Mouse (Mus musculus): ENCODE measurements around the gene 1500011B03Rik.
"Not testable (repeated sequence)": the region's sequence is repeated elsewhere in the genome, so short reads cannot be mapped to it uniquely, and the experiment has no call there.

1500011B03Rik gene

GRCm38 (mm10) chr5:114822796-114823688 lies at the start of gene 1500011B03Rik:
TSS of gene 1500011B03Rik (minus strand) at chr5:114823468.
- DNase-seq (ENCODE audit: inconsistent ontology term), result peak; percentile 90

DNA sequence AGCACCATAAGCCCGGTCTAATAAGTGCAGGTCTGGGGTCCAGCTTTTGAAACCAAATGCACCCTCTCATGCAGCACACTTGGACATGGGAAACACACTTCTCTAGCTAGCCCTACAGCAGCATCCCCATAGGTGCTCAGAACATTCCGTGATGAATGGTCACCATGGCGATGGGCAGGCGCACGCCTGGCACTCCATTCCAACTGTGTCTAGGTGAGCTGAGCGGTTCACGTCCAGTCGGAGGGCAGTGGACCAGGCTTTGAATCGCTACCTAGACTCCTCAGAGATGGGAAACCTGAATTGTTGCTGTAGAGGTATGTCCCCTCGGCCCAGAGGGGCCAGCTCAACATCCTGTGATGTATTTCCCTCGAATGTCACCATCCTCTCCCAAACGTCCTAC lies 42.0 kb upstream of the 1500011B03Rik start:
- no peak for DNase-seq (ENCODE audit: inconsistent ontology term)

- no peak for DNase-seq (ENCODE audit: inconsistent ontology term)
These were observed 41.5 kb upstream of the 1500011B03Rik start for GRCm38 (mm10) chr5:114864813-114865212.

- DNase-seq (ENCODE audit: inconsistent ontology term), result no peak
These were observed 38.5 kb upstream of the 1500011B03Rik start for GRCm38 (mm10) chr5:114861730-114862129.

DNA sequence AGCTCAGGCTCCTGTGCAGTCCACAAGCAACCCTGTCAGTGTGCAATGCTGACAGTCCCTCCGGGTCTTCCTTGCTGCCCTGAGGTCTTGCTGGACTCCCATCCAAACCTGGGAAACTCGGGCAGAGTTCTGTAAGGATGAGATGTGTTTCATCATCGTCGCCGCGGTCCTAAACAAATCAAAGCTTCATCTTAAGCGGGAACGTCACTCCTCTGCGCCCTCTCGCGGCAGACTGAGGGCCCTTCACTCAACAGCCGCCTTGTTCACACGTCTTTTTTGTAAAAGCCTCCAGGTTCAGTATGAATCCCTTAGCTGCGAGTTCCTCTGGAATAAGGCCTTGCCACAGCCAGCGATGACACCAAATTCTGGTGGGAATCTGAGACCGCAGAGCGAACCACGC lies 36.0 kb upstream of the 1500011B03Rik start:
- peak; percentile 73 for DNase-seq (ENCODE audit: inconsistent ontology term)

DNA sequence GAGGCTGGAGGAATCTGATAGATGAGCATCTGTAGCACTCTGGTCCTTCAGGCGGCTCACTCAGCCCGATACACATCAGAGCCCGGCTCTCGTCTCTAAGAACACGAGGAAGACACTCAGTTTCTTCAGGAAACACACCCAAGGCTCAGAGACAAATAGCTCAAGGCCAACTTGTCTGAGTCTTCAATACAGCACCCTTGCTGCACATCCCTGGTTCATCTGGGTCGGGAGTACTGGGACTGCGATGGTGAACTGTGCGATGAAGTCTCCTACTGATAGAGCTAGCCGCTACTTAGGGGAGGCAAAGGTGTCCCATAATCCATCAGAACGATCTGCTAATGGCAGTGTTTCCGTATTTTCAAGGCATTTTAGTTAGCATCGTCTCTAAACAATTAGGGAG lies 35.3 kb upstream of the 1500011B03Rik start, which contains the start of gene Gm9936:
TSS of gene Gm9936 (minus strand) at position 101 of the 400 bp plus-strand sequence.
- DNase-seq (ENCODE audit: inconsistent ontology term), result no peak

DNA sequence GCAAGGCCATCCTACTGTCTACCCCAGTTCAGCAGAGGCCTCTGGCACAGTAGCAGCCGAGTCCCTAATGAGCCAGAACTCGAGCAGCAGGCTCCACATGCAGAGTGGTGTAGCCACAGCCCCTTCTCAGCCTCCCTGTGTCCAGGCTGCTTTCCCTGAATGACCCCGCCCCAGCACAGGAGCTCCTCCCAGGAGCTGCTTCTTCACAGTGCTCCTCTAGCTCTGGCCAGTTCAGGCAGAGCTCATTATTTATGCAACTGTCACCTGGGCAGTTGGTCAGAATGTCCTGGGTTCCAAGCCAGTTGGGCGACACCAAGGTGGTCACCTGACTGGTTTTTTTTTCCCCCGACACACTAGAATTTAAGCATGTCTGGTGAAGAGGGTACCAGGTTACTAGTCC lies 30.1 kb upstream of the 1500011B03Rik start, which contains the start of gene 4930519G04Rik:
TSS of gene 4930519G04Rik (plus strand) at position 301 of the 400 bp plus-strand sequence.
- not testable (repeated sequence) for DNase-seq (ENCODE audit: inconsistent ontology term)

GRCm38 (mm10) chr5:114851565-114852236 lies 28.4 kb upstream of the 1500011B03Rik start:
- DNase-seq (ENCODE audit: inconsistent ontology term), result no peak

DNA sequence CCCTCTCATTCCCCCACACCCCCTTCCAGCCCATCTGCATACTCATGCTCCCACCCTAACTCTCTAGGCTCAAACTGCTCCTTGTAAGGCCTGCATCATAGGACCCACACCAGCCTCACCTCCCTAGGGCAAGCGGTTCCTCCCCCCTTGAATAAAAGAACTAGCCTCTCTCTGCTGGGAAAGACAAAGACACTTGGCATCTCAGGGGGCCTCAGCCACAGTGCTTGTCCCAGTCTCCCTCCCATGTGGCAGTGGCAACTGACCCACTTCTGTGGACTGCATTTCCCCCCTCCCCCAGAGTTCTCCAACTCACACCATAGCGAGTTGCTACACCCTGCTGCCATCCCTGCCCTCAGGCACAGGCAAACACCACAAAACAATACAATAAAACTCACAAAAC lies 21.1 kb upstream of the 1500011B03Rik start:
- not testable (repeated sequence) for DNase-seq (ENCODE audit: inconsistent ontology term)

- no peak for DNase-seq (ENCODE audit: inconsistent ontology term)
These were observed 19.4 kb upstream of the 1500011B03Rik start for GRCm38 (mm10) chr5:114842674-114843073.

GRCm38 (mm10) chr5:114842155-114842554 lies 18.9 kb upstream of the 1500011B03Rik start:
- not testable (repeated sequence) for DNase-seq (ENCODE audit: inconsistent ontology term)

GRCm38 (mm10) chr5:114840481-114840880 lies 17.2 kb upstream of the 1500011B03Rik start:
- DNase-seq (ENCODE audit: inconsistent ontology term), result not testable (repeated sequence)

- DNase-seq (ENCODE audit: inconsistent ontology term), result no peak
These were observed 13.6 kb upstream of the 1500011B03Rik start for GRCm38 (mm10) chr5:114836886-114837285.

DNA sequence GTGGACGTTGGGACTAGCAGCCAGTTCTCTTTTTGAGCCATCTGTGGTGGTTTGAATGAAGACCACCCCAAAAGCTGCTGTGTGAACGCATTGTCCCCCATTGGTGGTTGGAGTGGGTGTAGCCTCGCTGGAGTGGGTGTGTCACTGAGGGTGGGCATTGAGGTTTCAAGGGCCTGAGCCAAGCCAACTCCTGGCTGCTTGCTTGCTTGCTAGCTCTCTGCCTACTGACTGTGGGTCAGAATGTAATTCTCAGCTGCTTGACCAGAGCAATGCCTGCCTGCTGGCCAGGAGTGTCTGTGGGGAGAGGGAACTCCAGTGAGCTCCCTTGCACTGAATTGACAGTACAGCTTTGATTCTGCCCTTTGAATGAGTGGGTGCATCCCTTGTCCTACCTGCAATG lies 6.5 kb upstream of the 1500011B03Rik start:
- DNase-seq (ENCODE audit: inconsistent ontology term), result no peak

GRCm38 (mm10) chr5:114827427-114827826 lies 4.2 kb upstream of the 1500011B03Rik start:
- no peak for DNase-seq (ENCODE audit: inconsistent ontology term)

- DNase-seq (ENCODE audit: inconsistent ontology term), result peak; percentile 93
These were observed 2.9 kb upstream of the 1500011B03Rik start for GRCm38 (mm10) chr5:114825978-114826691.

- peak; percentile 56 for DNase-seq (ENCODE audit: inconsistent ontology term)
These were observed 929 bp upstream of the 1500011B03Rik start for GRCm38 (mm10) chr5:114824197-114824596.

- no peak for DNase-seq (ENCODE audit: inconsistent ontology term)
These were observed 5.1 kb downstream of the 1500011B03Rik start for GRCm38 (mm10) chr5:114818124-114818523.

GRCm38 (mm10) chr5:114816599-114816998 lies 6.7 kb downstream of the 1500011B03Rik start:
- DNase-seq (ENCODE audit: inconsistent ontology term), result no peak

- DNase-seq (ENCODE audit: inconsistent ontology term), result peak; percentile 90
These were observed 9.6 kb downstream of the 1500011B03Rik start for GRCm38 (mm10) chr5:114813525-114814181.

GRCm38 (mm10) chr5:114809826-114810225 lies 13.4 kb downstream of the 1500011B03Rik start:
- DNase-seq (ENCODE audit: inconsistent ontology term), result no peak

Data from Muller cell, postnatal 12 days (primary cell).